Mouse (Mus musculus): ENCODE results near the gene Fibp.

Gene Fibp

DNA sequence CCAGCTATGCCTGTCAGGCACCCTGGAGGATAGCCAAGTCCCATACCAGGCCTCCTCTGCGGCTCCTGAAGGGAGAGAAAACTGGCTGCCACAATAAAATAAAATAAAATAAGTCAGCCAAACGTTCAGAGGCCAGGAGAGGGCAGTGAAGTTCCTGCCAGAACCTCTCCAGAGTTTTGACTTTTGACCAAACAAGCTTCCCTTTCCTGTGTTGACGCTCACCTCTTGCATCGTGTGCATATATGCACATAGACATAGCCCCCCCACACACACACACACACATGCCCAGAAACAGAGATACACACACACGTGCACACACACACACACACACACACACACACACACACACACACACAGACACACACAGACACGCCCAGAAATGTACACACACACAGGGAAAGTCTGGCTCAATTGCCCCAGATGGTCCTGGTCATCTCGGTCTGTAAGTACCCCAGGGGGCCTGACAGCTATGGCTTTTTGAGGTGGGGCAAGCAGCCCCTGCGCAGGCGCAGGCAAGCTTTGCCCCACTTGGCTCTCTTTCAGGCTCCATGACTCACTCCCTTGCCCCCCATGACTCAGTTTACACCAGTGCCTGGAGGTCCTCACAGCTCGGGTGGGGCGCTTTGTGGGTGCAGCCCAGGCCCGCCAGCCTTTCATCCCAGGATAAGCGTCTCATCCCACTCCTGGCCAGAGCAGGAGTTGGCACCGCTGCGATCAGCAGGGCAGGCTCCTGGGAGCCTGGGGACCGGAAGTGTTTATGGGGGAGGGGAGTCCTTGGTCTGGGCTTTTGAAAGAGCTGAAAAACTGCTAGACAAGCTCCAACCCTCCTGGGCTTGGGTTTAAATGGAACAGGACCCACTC is 27.2 kb upstream of the Fibp start:
- DNase-seq, result no peak

- DNase-seq, result no peak
Measured at GRCm38 (mm10) chr19:5433951-5434350, 26.5 kb upstream of the Fibp start.

DNA sequence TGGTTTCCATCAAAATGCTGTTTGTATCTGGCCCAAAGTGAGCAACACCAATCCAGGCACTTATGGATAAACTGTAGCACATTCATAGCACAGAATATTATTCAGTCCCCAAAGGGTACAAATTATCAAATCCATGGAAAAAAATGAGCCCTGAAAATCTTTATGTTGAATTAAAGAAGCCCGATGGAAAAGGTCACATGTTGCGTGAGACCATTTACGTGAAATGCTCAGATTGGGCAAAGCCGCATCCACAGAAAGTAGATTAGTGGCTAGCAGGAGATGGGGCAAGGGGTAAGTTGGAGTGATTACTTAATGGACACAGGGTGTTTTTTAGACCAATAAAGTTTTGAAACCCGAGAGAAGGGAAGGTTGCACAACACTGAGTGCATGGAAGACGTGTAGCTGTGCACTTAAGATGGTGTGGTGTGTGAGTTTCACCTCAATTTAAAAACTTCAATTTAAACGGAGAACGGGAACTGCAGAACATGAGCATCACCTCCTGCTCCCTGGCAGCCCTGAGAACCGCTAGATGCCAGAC is 16.0 kb upstream of the Fibp start:
- DNase-seq, result no peak

DNA sequence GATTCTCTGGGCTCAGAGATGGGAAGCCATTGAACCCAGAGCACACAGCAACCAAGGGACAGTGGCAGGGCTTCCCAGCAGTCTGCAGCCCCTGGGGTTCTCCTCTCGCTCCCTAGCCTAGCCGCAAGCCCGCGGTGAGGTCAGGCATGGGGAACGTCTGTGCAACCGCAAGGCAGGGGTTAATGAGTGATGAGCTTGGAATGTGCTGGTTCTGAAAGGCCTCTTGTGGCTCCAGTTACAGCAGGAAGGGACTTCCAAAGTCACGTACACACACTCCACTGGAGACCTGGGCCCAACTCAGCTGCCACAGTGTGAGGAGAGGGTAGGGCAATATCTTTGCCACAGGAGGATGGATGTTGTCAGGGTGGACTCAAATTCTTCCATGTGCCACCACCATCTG is 15.5 kb upstream of the Fibp start:
- DNase-seq, result no peak

DNA sequence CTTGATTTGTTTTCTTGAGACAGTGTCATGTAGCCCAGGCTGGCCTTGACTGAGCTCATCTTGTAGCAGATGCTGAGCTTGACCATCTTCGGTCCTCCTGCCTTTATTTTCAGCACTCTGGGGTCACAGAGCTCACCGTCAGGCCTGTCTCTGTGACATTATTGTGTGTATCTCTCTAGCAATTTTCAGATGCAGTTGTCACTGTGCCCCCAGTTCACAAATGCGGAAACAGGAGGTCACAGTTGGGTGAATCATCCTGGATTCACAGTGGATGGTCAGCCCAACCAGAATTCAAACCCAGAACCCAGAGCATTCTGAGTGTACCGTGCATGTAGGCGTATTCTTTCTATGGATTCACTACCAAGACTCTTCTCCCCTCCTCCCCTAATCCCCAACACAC is 14.7 kb upstream of the Fibp start:
- DNase-seq, result no peak

GRCm38 (mm10) chr19:5447515-5448353 is 12.7 kb upstream of the Fibp start, which contains the start of gene Fosl1:
Gene Fosl1, plus strand, starts transcription at chr19:5447547.
- DNase-seq, result peak; percentile 74

DNA sequence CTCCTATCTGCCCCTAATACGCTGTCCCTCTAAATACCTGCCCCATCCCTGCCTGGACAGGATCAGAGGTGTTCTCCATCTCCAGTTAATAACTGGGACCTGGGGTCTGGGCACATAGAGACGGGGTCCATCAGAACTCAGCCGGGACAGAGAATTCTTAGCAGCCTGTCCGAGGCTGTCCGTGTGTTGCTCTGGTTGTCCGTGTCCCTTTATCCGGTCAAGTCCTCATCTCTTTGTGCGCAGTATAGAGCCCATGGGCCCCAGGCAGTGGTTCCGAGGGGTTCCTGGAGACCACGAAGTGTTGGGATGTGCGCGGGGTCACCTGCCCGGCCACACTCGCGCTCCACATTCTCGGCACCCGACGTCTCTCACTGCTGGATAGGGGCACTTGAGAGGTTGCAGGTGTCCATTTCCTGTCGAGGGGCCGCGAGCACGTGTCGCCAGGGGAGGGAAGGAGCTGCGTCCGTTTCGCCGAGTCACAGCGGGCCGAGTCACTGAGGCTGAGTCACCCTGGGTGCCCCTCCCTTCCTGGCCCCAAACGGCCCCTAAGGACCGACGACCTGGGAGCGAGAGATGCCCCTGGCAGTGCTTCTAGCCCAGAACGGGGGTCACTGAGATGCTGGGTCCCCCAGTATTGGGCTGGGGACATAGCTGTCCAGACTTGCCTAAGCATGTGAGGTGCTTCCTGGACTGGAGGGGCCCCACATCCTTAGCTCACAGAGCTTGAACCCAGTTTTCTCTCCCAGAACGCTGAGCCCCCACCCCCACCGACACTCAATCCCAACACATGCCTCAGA is 11.9 kb upstream of the Fibp start:
- no peak for DNase-seq

GRCm38 (mm10) chr19:5449673-5450072 is 10.7 kb upstream of the Fibp start:
- DNase-seq, result no peak

GRCm38 (mm10) chr19:5451766-5452165 is 8.6 kb upstream of the Fibp start:
- DNase-seq, result no peak

DNA sequence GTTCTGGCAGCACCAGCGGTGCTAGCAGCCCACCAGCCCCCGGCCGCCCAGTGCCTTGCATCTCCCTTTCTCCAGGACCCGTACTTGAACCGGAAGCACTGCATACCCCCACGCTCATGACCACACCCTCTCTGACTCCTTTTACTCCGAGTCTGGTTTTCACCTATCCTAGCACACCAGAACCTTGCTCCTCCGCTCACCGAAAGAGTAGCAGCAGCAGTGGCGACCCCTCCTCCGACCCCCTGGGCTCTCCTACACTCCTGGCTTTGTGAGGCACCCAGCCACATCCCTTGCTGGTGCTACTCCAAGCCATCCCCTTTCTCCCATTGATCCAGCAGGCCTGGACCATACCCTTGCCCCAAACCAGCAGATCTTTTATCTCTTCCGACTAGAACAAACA is 5.4 kb upstream of the Fibp start:
- DNase-seq, result no peak

GRCm38 (mm10) chr19:5455568-5455967 is 4.8 kb upstream of the Fibp start:
- DNase-seq, result no peak

DNA sequence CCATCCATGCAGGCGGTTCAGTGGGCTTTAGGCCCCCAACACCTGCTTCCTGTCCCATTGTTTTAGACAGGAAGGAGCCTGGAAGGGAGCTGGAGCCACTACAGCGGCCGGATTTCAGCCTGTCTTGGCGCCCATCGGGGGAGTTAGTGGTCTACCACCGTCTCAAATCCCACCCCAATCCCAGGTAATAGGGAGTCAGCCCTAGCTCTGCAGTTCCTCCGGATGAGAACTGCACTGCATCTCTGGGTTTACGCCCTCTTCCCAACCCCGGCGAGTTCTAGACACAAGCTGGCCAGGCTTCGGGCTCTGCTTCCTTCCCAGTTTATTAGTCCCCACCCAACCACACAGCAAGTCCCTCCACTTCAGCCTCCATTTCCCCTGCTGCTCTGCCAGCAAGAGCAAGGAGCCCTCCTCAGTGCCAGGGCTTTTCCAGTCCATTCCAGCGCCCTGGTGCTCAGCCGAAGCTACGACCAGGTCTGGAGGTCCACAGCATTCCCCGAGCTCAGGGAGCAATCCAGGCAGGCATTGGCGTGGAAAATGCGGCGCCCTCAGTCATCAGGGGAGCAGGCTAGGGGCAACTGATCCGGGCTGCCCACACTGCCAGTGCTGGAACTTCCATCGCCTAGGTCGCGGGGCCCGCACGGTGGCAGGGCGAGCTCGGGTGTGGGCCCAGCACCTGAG is 4.0 kb upstream of the Fibp start:
- no peak for DNase-seq

GRCm38 (mm10) chr19:5456922-5457745 is 3.3 kb upstream of the Fibp start:
- peak; percentile 96 for DNase-seq

- DNase-seq, result no peak
Measured at GRCm38 (mm10) chr19:5457746-5458442, 2.5 kb upstream of the Fibp start, which contains the start of gene Ccdc85b. Gene Ccdc85b, minus strand, starts transcription at chr19:5457894.

- peak; percentile 71 for DNase-seq
Measured at GRCm38 (mm10) chr19:5459019-5459418, 1.4 kb upstream of the Fibp start.

DNA sequence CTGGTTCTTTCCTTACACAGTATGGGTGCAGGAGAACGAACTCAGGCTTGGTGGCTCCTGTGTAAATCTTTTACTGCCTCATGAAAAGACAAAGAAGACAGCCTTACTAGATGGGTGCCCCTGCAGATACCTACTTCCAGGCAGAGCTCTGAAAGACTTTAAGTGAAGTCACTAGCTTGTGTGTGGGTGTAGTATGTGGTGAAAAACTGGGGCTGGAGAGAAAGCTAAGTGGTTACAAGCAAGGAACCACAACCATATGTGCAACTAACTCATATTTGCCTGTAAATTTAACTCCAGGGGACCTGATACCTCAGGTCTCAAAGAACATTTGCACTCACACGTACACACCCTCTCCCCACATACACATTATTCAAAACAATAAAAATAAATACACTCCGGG is 519 bp upstream of the Fibp start:
- no peak for DNase-seq

- DNase-seq, result no peak
Measured at GRCm38 (mm10) chr19:5461411-5461810, 996 bp downstream of the Fibp start.

GRCm38 (mm10) chr19:5463212-5463611 is 2.8 kb downstream of the Fibp start:
- no peak for DNase-seq

DNA sequence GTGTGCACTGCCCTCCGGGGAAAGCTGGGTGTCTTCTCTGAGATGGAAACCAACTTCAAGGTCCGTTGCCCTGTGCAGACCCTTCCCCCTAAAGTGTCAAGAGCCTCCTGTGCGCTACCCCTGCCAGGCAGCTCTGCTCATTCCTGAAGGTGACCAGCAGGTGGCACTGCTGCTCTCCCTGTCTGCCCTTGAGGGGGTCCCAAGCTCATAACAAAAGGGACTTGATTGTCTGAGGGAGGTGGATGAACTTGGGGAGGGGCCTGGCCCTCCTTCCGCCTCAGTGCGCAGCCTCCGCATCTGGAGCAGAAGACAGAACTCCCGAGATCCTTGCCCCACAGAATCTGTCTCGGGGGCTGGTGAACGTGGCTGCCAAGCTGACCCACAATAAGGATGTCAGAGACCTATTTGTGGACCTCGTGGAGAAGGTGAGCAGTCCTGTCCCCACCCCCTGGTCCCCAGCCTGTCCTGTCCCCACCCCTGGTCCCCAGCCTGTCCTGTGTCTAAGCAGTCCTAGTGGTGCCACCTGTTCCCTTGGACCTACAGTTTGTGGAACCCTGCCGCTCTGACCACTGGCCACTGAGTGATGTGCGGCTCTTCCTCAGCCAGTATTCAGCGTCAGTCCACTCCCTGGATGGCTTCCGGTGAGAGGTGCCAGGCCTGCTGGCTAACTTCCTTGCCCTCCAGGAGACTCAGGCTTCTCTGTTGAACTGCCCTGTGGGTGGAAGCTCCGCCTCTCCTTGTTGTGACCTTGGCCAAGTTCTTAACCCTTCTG is 3.6 kb downstream of the Fibp start:
- DNase-seq, result no peak

- DNase-seq, result no peak
Measured at GRCm38 (mm10) chr19:5465037-5465436, 4.6 kb downstream of the Fibp start.

All from right cerebral cortex, adult 18-20 months (tissue).